ENCODE assay signal across 11 mouse cellular contexts in the genomic region with DNA sequence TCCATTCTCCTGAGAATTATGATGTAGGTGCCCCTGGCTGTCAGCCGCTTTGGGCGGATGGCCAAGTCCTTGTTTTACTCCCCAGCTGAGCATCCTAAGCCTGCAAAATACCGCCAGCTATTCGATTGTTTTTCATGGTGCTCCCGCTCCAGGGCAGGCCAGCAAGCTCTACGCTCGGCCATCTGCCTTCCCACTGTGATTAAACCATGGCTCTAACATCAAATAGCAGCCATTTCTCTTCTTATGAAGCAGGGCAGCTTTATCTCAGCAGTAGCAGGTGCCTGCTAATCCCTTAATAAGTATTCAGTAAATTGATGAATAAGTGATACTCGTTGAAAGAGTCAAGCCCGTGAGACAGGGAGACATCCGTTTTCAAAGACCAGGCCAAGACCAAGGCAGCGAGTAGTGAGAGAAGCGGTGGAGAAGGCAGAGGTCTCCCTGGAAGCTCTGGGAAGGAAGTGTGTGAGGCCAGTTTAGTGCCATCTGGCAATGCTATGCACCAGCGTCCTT. TPM values are rescaled to one million over a fixed set of nuclear protein-coding genes. Genes with fewer than 3 reads are reported as not detected.
DNase-seq lines count a peak whose midpoint lies in the region; ATAC-seq and TF ChIP-seq lines count a peak whose summit lies in the region.
"Had no signal": no experiment of that assay in that cellular context is flagged by ENCODE, and none has a peak within 500 bp of the region (broad histone marks: within the 10 kb centered on the region; RNA-seq: fewer than 3 reads in every experiment).

No protein-coding gene starts in this region.

- DNase-seq in Muller cell, postnatal 12 days (ENCODE audit: inconsistent ontology term), result peak; percentile 52
- DNase-seq in brain, embryonic 14.5 days (ENCODE audit: low read depth), result peak; percentile 94
- no peak for DNase-seq in liver
- no peak for DNase-seq in spleen, postnatal 4 days (ENCODE audit: low spot score in 2 of 2)
- DNase-seq: gastrocnemius, postnatal 36 days had no signal

- no peak for TF ChIP-seq CTCF in brain, embryonic 14.5 days (IDR thresholded peaks at IDR 0.05; ENCODE audit: borderline replicate concordance, extremely low read depth, insufficient read depth, insufficient read length)

- peak overlapping the region; percentile 74 for H3K27ac ChIP-seq in hindbrain, embryonic 12.5 days
- H3K27ac ChIP-seq in midbrain, embryonic 12.5 days (replicated peaks), result peak overlapping the region; percentile 86
- H3K27ac ChIP-seq: embryonic facial prominence, embryonic 12.5 days; liver, embryonic 14.5 days had no signal

- no peak for TF ChIP-seq POLR2A in brain, embryonic 14.5 days (IDR thresholded peaks at IDR 0.05; ENCODE audit: borderline replicate concordance, extremely low read depth, insufficient read depth, insufficient read length, poor library complexity, severe bottlenecking)

- peak; percentile 67 for ATAC-seq in hindbrain, embryonic 12.5 days (ENCODE audit: low FRiP score)
- ATAC-seq in midbrain, embryonic 12.5 days (ENCODE audit: low FRiP score, low read depth), result peak; percentile 89
- ATAC-seq in activated CD4-positive, CD25-positive, alpha-beta regulatory T cell, adult 4 months, result no peak

- no peak overlapping the region for H3K4me3 ChIP-seq in hindbrain, embryonic 12.5 days
- no peak overlapping the region for H3K4me3 ChIP-seq in midbrain, embryonic 12.5 days
- H3K4me3 ChIP-seq: embryonic facial prominence, embryonic 12.5 days had no signal

- H3K27me3 ChIP-seq in hindbrain, embryonic 12.5 days, result 0 out of 2 replicates have a peak, but pooled peaks cover 3% of the 10 kb centered on the region
- no peaks in the 10 kb centered on the region for H3K27me3 ChIP-seq in midbrain, embryonic 12.5 days

- no peak overlapping the region for H3K4me2 ChIP-seq in hindbrain, embryonic 12.5 days (replicated peaks)
- no peak overlapping the region for H3K4me2 ChIP-seq in midbrain, embryonic 12.5 days (replicated peaks)
- H3K4me2 ChIP-seq: embryonic facial prominence, embryonic 12.5 days had no signal

- no peak overlapping the region for H3K9ac ChIP-seq in hindbrain, embryonic 12.5 days
- no peak overlapping the region for H3K9ac ChIP-seq in midbrain, embryonic 12.5 days (replicated peaks)
- H3K9ac ChIP-seq: embryonic facial prominence, embryonic 12.5 days; liver, embryonic 14.5 days had no signal

- H3K36me3 ChIP-seq in hindbrain, embryonic 12.5 days, result no peaks in the 10 kb centered on the region
- H3K36me3 ChIP-seq in midbrain, embryonic 12.5 days, result no peaks in the 10 kb centered on the region
- H3K36me3 ChIP-seq: embryonic facial prominence, embryonic 12.5 days; G1E had no signal

- peaks cover 23% of the 10 kb centered on the region for H3K4me1 ChIP-seq in hindbrain, embryonic 12.5 days
- H3K4me1 ChIP-seq in midbrain, embryonic 12.5 days, result peaks cover 21% of the 10 kb centered on the region
- H3K4me1 ChIP-seq: embryonic facial prominence, embryonic 12.5 days had no signal

- WGBS in hindbrain, embryonic 12.5 days, result 50% methylated on average over 13 of the region's 13 CpGs
- 20% methylated on average over 13 of the region's 13 CpGs for WGBS in midbrain, embryonic 12.5 days

- H3K9me3 ChIP-seq in hindbrain, embryonic 12.5 days (replicated peaks), result no peaks in the 10 kb centered on the region
- H3K9me3 ChIP-seq in midbrain, embryonic 12.5 days, result no peaks in the 10 kb centered on the region
- H3K9me3 ChIP-seq: embryonic facial prominence, embryonic 12.5 days had no signal

RNA-seq across cellular contexts. Expression of gene Bfsp2, which starts 14.5 kb away (rescaled TPM):
- 1.8 and 2.1 TPM in 2 replicates for polyA plus RNA-seq in brain, embryonic 14.5 days (2012; rRNA removed)
- 2.1 and 2.2 TPM in 2 replicates for polyA plus RNA-seq in hindbrain, embryonic 12.5 days (2016; fragmentation: Nextera tagmentation; extraction: Ambion mirVana)
- polyA plus RNA-seq in midbrain, embryonic 12.5 days (2016; fragmentation: Nextera tagmentation; extraction: Ambion mirVana), result 2.4 and 5.5 TPM in 2 replicates
- 1 to 10 TPM in 1 of 2 experiments, under 1 TPM in 1; 0.97 to 2.4 TPM for polyA plus RNA-seq in activated CD4-positive, CD25-positive, alpha-beta regulatory T cell, adult 4 months (2017; shearing (Covaris generic))
- polyA plus RNA-seq: G1E had no signal

Comparison
In these comparisons a context has a peak if more than half of its experiments do, and no peak if none do; other contexts are left out.
1. DNase-seq: peak in Muller cell, postnatal 12 days (single experiment) and brain, embryonic 14.5 days (single experiment); none in liver (single experiment) and spleen, postnatal 4 days (0 of 2).